8 mouse cellular contexts compared by ENCODE assay signal in genomic region chr12:102744839-102745238, GRCm38 (mm10). TPM values are rescaled to one million over a fixed set of nuclear protein-coding genes. Genes with fewer than 3 reads are reported as not detected.
DNase-seq lines count a peak whose midpoint lies in the region; ATAC-seq and TF ChIP-seq lines count a peak whose summit lies in the region.

No protein-coding gene starts in this region.

- 0 out of 2 replicates have a peak overlapping the region, but pooled peaks have one; percentile 91 for H3K9ac ChIP-seq in heart, embryonic 15.5 days
- peak overlapping the region; percentile 82 for H3K9ac ChIP-seq in MEL (ENCODE audit: control insufficient read depth, low read depth, low read length, poor library complexity, severe bottlenecking)
- no peak overlapping the region for H3K9ac ChIP-seq in hindbrain, embryonic 11.5 days (ENCODE audit: low read depth, low read length)

- WGBS in heart, embryonic 15.5 days, result 50% methylated on average over 6 of the region's 6 CpGs
- 71% methylated on average over 6 of the region's 6 CpGs for WGBS in hindbrain, embryonic 11.5 days

- H3K27ac ChIP-seq in heart, embryonic 15.5 days, result no peak overlapping the region
- peak overlapping the region; percentile 87 for H3K27ac ChIP-seq in MEL (ENCODE audit: control insufficient read depth, low read depth, low read length)
- no peak overlapping the region for H3K27ac ChIP-seq in hindbrain, embryonic 11.5 days (ENCODE audit: low read depth, low read length)

- intact Hi-C loops in heart, postnatal 10 days (cut with DNase I), result loop anchor here (5.0 kb wide), 1 partner anchor 132 kb away; the partner anchor contains the start of gene Btbd7

- H3K27me3 ChIP-seq in heart, embryonic 15.5 days, result no peaks in the 10 kb centered on the region
- no peaks in the 10 kb centered on the region for H3K27me3 ChIP-seq in MEL (ENCODE audit: control insufficient read depth in 1 of 2, insufficient read depth in 2 of 2, low read length in 2 of 2)
- no peaks in the 10 kb centered on the region for H3K27me3 ChIP-seq in hindbrain, embryonic 11.5 days (ENCODE audit: control insufficient read depth, insufficient read depth, low read length)

- peak; percentile 53 to 74 for TF ChIP-seq EP300 in MEL (IDR thresholded peaks at IDR 0.05; ENCODE audit: low read depth in 1 of 2, low read length in 2 of 2)

- peak in 2 of 3 experiments; percentile 6 to 17; a peak in 1 of 6 replicates for TF ChIP-seq CTCF in MEL (IDR thresholded peaks at IDR 0.05 in 2 of 3, conservative IDR thresholded peaks at IDR 0.05 in 1 of 3; ENCODE audit: control insufficient read depth in 1 of 3, insufficient read depth in 1 of 3, low read depth in 2 of 3, low read length in 3 of 3, poor library complexity in 1 of 3, severe bottlenecking in 1 of 3)

- peak overlapping the region; percentile 82 for H3K4me2 ChIP-seq in heart, embryonic 15.5 days
- peak overlapping the region; percentile 80; the same call in 1 of the 2 replicates for H3K4me2 ChIP-seq in hindbrain, embryonic 11.5 days (replicated peaks; ENCODE audit: low read depth, low read length)

- no peak for TF ChIP-seq RAD21 in MEL (IDR thresholded peaks at IDR 0.05; ENCODE audit: low read depth, low read length)

- ATAC-seq in heart, embryonic 15.5 days (replicated peaks; ENCODE audit: insufficient number of reproducible peaks, insufficient read depth, low FRiP score, low read depth), result no peak
- ATAC-seq in hindbrain, embryonic 11.5 days (ENCODE audit: low FRiP score), result no peak
- peak; percentile 74 for ATAC-seq in megakaryocyte progenitor cell, adult 5-6 weeks (replicated peaks; ENCODE audit: poor library complexity)

- no peak for DNase-seq in heart, postnatal 10 days
- DNase-seq in MEL (ENCODE audit: low read depth, low spot score), result peak; percentile 87
- no peak for DNase-seq in hindbrain, embryonic 11.5 days (ENCODE audit: low spot score)
- no peak for DNase-seq in ovary, postnatal 36 days (ENCODE audit: low spot score)
- DNase-seq in frontal cortex, postnatal 36 days (ENCODE audit: low spot score in 2 of 2), result no peak
- DNase-seq in ovary, postnatal 10 days (ENCODE audit: low spot score), result no peak

- no peak for TF ChIP-seq POLR2A in MEL (IDR thresholded peaks at IDR 0.05; ENCODE audit: control insufficient read depth in 1 of 2, insufficient read depth in 1 of 2, low read depth in 1 of 2, low read length in 2 of 2, poor library complexity in 1 of 2)

- peaks cover 37% of the 10 kb centered on the region for H3K79me2 ChIP-seq in MEL (ENCODE audit: control insufficient read depth, insufficient read depth, low read length, poor library complexity)

- peaks cover 14% of the 10 kb centered on the region for H3K36me3 ChIP-seq in heart, embryonic 15.5 days
- H3K36me3 ChIP-seq in MEL (ENCODE audit: control insufficient read depth in 1 of 2, insufficient read depth in 2 of 2, low read length in 2 of 2), result peaks cover 0 to 47% of the 10 kb centered on the region in 2 experiments; a peak in 3 of 4 replicates
- H3K36me3 ChIP-seq in hindbrain, embryonic 11.5 days (ENCODE audit: control insufficient read depth, insufficient read depth, low read length), result no peaks in the 10 kb centered on the region

- no peaks in the 10 kb centered on the region for H3K9me3 ChIP-seq in heart, embryonic 15.5 days (replicated peaks)
- no peaks in the 10 kb centered on the region for H3K9me3 ChIP-seq in MEL (replicated peaks; ENCODE audit: insufficient read depth, low read length)
- H3K9me3 ChIP-seq in hindbrain, embryonic 11.5 days (ENCODE audit: control insufficient read depth, low read length), result no peaks in the 10 kb centered on the region

- H3K4me1 ChIP-seq in heart, embryonic 15.5 days (replicated peaks), result peaks cover 21% of the 10 kb centered on the region
- H3K4me1 ChIP-seq in MEL (ENCODE audit: control insufficient read depth in 1 of 2, insufficient read depth in 2 of 2, low read length in 2 of 2), result peaks cover 8 to 26% of the 10 kb centered on the region in 2 experiments; a peak in 3 of 4 replicates
- peaks cover 6% of the 10 kb centered on the region; the same call in 1 of the 2 replicates for H3K4me1 ChIP-seq in hindbrain, embryonic 11.5 days (replicated peaks; ENCODE audit: control insufficient read depth, insufficient read depth, low read length)

- H3K4me3 ChIP-seq in heart, embryonic 15.5 days, result peak overlapping the region; percentile 93
- peak overlapping the region; percentile 52 to 87 for H3K4me3 ChIP-seq in MEL (ENCODE audit: control insufficient read depth in 1 of 2, insufficient read depth in 1 of 2, low read depth in 2 of 2, low read length in 2 of 2)
- 0 out of 2 replicates have a peak overlapping the region, but pooled peaks have one; percentile 1 for H3K4me3 ChIP-seq in hindbrain, embryonic 11.5 days (ENCODE audit: low read depth, low read length)

TF ChIP-seq in MEL, 35 proteins besides CTCF, POLR2A, EP300 and RAD21 (continues in another document):
- TF ChIP-seq BHLHE40 (IDR thresholded peaks at IDR 0.05; ENCODE audit: borderline replicate concordance, low read depth, low read length), result peak; percentile 79; the same call in 1 of the 2 replicates
- peak; percentile 45; the same call in 1 of the 2 replicates for TF ChIP-seq TCF12 (IDR thresholded peaks at IDR 0.05; ENCODE audit: low read depth, low read length)
- TF ChIP-seq MAZ (IDR thresholded peaks at IDR 0.05; ENCODE audit: low read depth, low read length), result no peak
- 0 out of 2 replicates have a peak, but pooled peaks have one; percentile 24 for TF ChIP-seq CHD1 (IDR thresholded peaks at IDR 0.05; ENCODE audit: low read depth, low read length)
- peak; percentile 87 for TF ChIP-seq ETS1 (IDR thresholded peaks at IDR 0.05; ENCODE audit: low read depth, low read length)
- no peak for TF ChIP-seq POLR2AphosphoS2 (IDR thresholded peaks at IDR 0.05; ENCODE audit: low read length)
- TF ChIP-seq USF2 (IDR thresholded peaks at IDR 0.05; ENCODE audit: borderline replicate concordance in 1 of 2, insufficient read depth in 1 of 2, low read depth in 1 of 2, low read length in 2 of 2), result no peak
- TF ChIP-seq E2F4 (IDR thresholded peaks at IDR 0.05; ENCODE audit: borderline replicate concordance, low read depth, low read length), result no peak
- no peak for TF ChIP-seq HCFC1 (IDR thresholded peaks at IDR 0.05; ENCODE audit: low read depth, low read length)
- peak; percentile 47 for TF ChIP-seq SIN3A (IDR thresholded peaks at IDR 0.05; ENCODE audit: low read length)
- no peak for TF ChIP-seq CHD2 (IDR thresholded peaks at IDR 0.05; ENCODE audit: low read length)
- no peak for TF ChIP-seq MEF2A (IDR thresholded peaks at IDR 0.05; ENCODE audit: extremely low read depth, insufficient replicate concordance, low read depth, low read length, poor library complexity, severe bottlenecking)

RNA-seq across cellular contexts. Expression of gene Tmem251, which starts 1.3 kb away (rescaled TPM):
- 6.9 and 7.1 TPM in 2 replicates for polyA plus RNA-seq in heart, embryonic 15.5 days (2015; fragmentation: Nextera tagmentation; extraction: Ambion mirVana)
- total RNA-seq in heart, postnatal 10 days (2021), result 1 to 10 TPM; 4.8 to 5.5 TPM
- 9.0 and 9.3 TPM in 2 replicates for total RNA-seq in MEL (2012; rRNA removed)
- 10 to 100 TPM; 11.4 to 57.5 TPM for polyA plus RNA-seq in MEL (2012; ENCODE audit: insufficient read depth in 1 of 2, insufficient read length in 2 of 2, low read depth in 1 of 2, low replicate concordance in 2 of 2, missing spikeins in 1 of 2)
- 10.8 and 11.3 TPM in 2 replicates for polyA plus RNA-seq in hindbrain, embryonic 11.5 days (2014; fragmentation: Nextera tagmentation; extraction: Ambion mirVana)
- total RNA-seq in megakaryocyte progenitor cell, adult 5-6 weeks (2015), result 8.0 and 10.6 TPM in 2 replicates
- 8.3 and 8.8 TPM in 2 replicates for total RNA-seq in megakaryocyte progenitor cell, adult 5-6 weeks (2017)

RNA-seq across cellular contexts. Expression of gene Moap1, which starts 1.4 kb away (rescaled TPM):
- 13.1 and 20.1 TPM in 2 replicates for polyA plus RNA-seq in heart, embryonic 15.5 days (2015; fragmentation: Nextera tagmentation; extraction: Ambion mirVana)
- 10 to 100 TPM in 1 of 2 experiments, 1 to 10 TPM in 1; 9.1 to 10.5 TPM for total RNA-seq in heart, postnatal 10 days (2021)
- total RNA-seq in MEL (2012; rRNA removed), result 8.4 and 9.4 TPM in 2 replicates
- 1 to 10 TPM in 1 of 2 experiments, not detected in 1; 8.2 TPM for polyA plus RNA-seq in MEL (2012; ENCODE audit: insufficient read depth in 1 of 2, insufficient read length in 2 of 2, low read depth in 1 of 2, low replicate concordance in 2 of 2, missing spikeins in 1 of 2)
- polyA plus RNA-seq in hindbrain, embryonic 11.5 days (2014; fragmentation: Nextera tagmentation; extraction: Ambion mirVana), result 35.7 and 42.9 TPM in 2 replicates
- total RNA-seq in megakaryocyte progenitor cell, adult 5-6 weeks (2015), result 8.0 and 13.3 TPM in 2 replicates
- total RNA-seq in megakaryocyte progenitor cell, adult 5-6 weeks (2017), result 2.7 and 10.3 TPM in 2 replicates

RNA-seq across cellular contexts. Expression of gene Gm28051, which starts 12.7 kb away (rescaled TPM):
- polyA plus RNA-seq in heart, embryonic 15.5 days (2015; fragmentation: Nextera tagmentation; extraction: Ambion mirVana), result not detected in 2 replicates
- not detected for total RNA-seq in heart, postnatal 10 days (2021)
- total RNA-seq in MEL (2012; rRNA removed), result not detected in 2 replicates
- not detected for polyA plus RNA-seq in MEL (2012; ENCODE audit: insufficient read depth in 1 of 2, insufficient read length in 2 of 2, low read depth in 1 of 2, low replicate concordance in 2 of 2, missing spikeins in 1 of 2)
- polyA plus RNA-seq in hindbrain, embryonic 11.5 days (2014; fragmentation: Nextera tagmentation; extraction: Ambion mirVana), result not detected in 2 replicates
- total RNA-seq in megakaryocyte progenitor cell, adult 5-6 weeks (2015), result not detected in 2 replicates
- not detected in 2 replicates for total RNA-seq in megakaryocyte progenitor cell, adult 5-6 weeks (2017)

RNA-seq across cellular contexts. Expression of gene Gon7, which starts 12.8 kb away (rescaled TPM):
- 22.2 and 24.0 TPM in 2 replicates for polyA plus RNA-seq in heart, embryonic 15.5 days (2015; fragmentation: Nextera tagmentation; extraction: Ambion mirVana)
- 10 to 100 TPM; 10.6 to 11.7 TPM for total RNA-seq in heart, postnatal 10 days (2021)
- total RNA-seq in MEL (2012; rRNA removed), result 33.0 and 33.7 TPM in 2 replicates
- polyA plus RNA-seq in MEL (2012; ENCODE audit: insufficient read depth in 1 of 2, insufficient read length in 2 of 2, low read depth in 1 of 2, low replicate concordance in 2 of 2, missing spikeins in 1 of 2), result 100 to 1,000 TPM in 1 of 2 experiments, 10 to 100 TPM in 1; 31.3 to 129 TPM
- 47.2 and 56.2 TPM in 2 replicates for polyA plus RNA-seq in hindbrain, embryonic 11.5 days (2014; fragmentation: Nextera tagmentation; extraction: Ambion mirVana)
- total RNA-seq in megakaryocyte progenitor cell, adult 5-6 weeks (2015), result 19.6 and 19.7 TPM in 2 replicates
- total RNA-seq in megakaryocyte progenitor cell, adult 5-6 weeks (2017), result 17.5 and 18.0 TPM in 2 replicates

RNA-seq across cellular contexts. Expression of gene Ubr7, which starts 12.9 kb away (rescaled TPM):
- 25.6 and 31.1 TPM in 2 replicates for polyA plus RNA-seq in heart, embryonic 15.5 days (2015; fragmentation: Nextera tagmentation; extraction: Ambion mirVana)
- total RNA-seq in heart, postnatal 10 days (2021), result 10 to 100 TPM; 33.1 to 34.3 TPM
- total RNA-seq in MEL (2012; rRNA removed), result 58.5 and 68.1 TPM in 2 replicates
- 10 to 100 TPM in 1 of 2 experiments, not detected in 1; 62.3 TPM for polyA plus RNA-seq in MEL (2012; ENCODE audit: insufficient read depth in 1 of 2, insufficient read length in 2 of 2, low read depth in 1 of 2, low replicate concordance in 2 of 2, missing spikeins in 1 of 2)
- polyA plus RNA-seq in hindbrain, embryonic 11.5 days (2014; fragmentation: Nextera tagmentation; extraction: Ambion mirVana), result 58.8 and 69.1 TPM in 2 replicates
- total RNA-seq in megakaryocyte progenitor cell, adult 5-6 weeks (2015), result 29.3 and 32.4 TPM in 2 replicates
- 47.7 and 55.2 TPM in 2 replicates for total RNA-seq in megakaryocyte progenitor cell, adult 5-6 weeks (2017)

Comparison
In these comparisons a context has a peak if more than half of its experiments do, and no peak if none do; other contexts are left out.
1. H3K4me3 ChIP-seq: peak in every context shown above with its lines; median percentile 93 in heart, embryonic 15.5 days; 70 in MEL; 1 in hindbrain, embryonic 11.5 days.